Mouse (Mus musculus) liver, embryonic 14 days (tissue): ENCODE data around the gene Saa2. TPM values are rescaled to one million over a fixed set of nuclear protein-coding genes. Genes with fewer than 3 reads are reported as not detected.

ENCODE experiments used
- polyA plus RNA-seq: library from polyadenylated mRNA; depleted of rRNA; stranded (reverse); fragments of >200 nt; gene quantifications from 2 replicates; pipeline ENCODE4 v1.2.3, GENCODE M21; 2012; rRNA removed

Saa2 gene
- polyA plus RNA-seq = not detected in 2 replicates

GRCm38 (mm10) chr7:46751490-46751889 is at the start of gene Saa2:
Gene Saa2 (plus strand): TSS chr7:46751790.

GRCm38 (mm10) chr7:46710390-46710844 is 41.2 kb upstream of the Saa2 start, which contains the start of gene Saal1:
Gene Saal1 (minus strand): TSS chr7:46710680.

GRCm38 (mm10) chr7:46715600-46715999 is 36.0 kb upstream of the Saa2 start, which contains the start of gene Saa3:
Gene Saa3 (minus strand): TSS chr7:46715700.

GRCm38 (mm10) chr7:46732458-46732857 is 19.1 kb upstream of the Saa2 start, which contains the start of gene Saa4:
Gene Saa4 (minus strand): TSS chr7:46732603.

GRCm38 (mm10) chr7:46742880-46743279 is 8.7 kb upstream of the Saa2 start, which contains the start of gene Saa1:
Gene Saa1 (minus strand): TSS chr7:46742980.

GRCm38 (mm10) chr7:46795287-46796205 is 44.0 kb downstream of the Saa2 start, which contains the start of the genes Hps5 and Gtf2h1:
Gene Hps5 (minus strand): TSS chr7:46796064.
Gene Gtf2h1 (plus strand): TSS chr7:46796103.

Other genes with a start within 250 kb of the Saa2 start
- gene Sergef, start 112.0 kb upstream of the Saa2 start, polyA plus RNA-seq = 3.4 and 3.6 TPM in 2 replicates
- not detected in 2 replicates for gene Tph1, start 79.3 kb upstream of the Saa2 start, polyA plus RNA-seq
- 6.5 and 7.4 TPM in 2 replicates for gene Saal1, start 41.1 kb upstream of the Saa2 start, polyA plus RNA-seq
- 1.2 and 1.7 TPM in 2 replicates for gene Saa3, start 36.1 kb upstream of the Saa2 start, polyA plus RNA-seq
- 7.1 and 7.3 TPM in 2 replicates for gene Saa4, start 19.2 kb upstream of the Saa2 start, polyA plus RNA-seq
- gene Saa1, start 8.8 kb upstream of the Saa2 start, polyA plus RNA-seq = not detected in 2 replicates
- 6.5 and 7.5 TPM in 2 replicates for gene Hps5, start 44.3 kb downstream of the Saa2 start, polyA plus RNA-seq
- gene Gtf2h1, start 44.3 kb downstream of the Saa2 start, polyA plus RNA-seq = 14.1 and 16.0 TPM in 2 replicates
- gene Ldha, start 89.7 kb downstream of the Saa2 start, polyA plus RNA-seq = 348 and 395 TPM in 2 replicates
- gene Ldhc, start 109.4 kb downstream of the Saa2 start, polyA plus RNA-seq = 0.16 TPM in 2 replicates
- 16.2 and 22.1 TPM in 2 replicates for gene Tsg101, start 168.2 kb downstream of the Saa2 start, polyA plus RNA-seq
- 4.0 and 4.6 TPM in 2 replicates for gene Uevld, start 206.7 kb downstream of the Saa2 start, polyA plus RNA-seq
- not detected in 2 replicates for gene Gm9999, start 231.8 kb downstream of the Saa2 start, polyA plus RNA-seq